Mouse (Mus musculus): ENCODE data around the gene Gm45021. TPM values are rescaled to one million over a fixed set of nuclear protein-coding genes. Genes with fewer than 3 reads are reported as not detected.

Gene Gm45021
- total RNA-seq, 2 experiments from 2014 or later, result not detected

DNA sequence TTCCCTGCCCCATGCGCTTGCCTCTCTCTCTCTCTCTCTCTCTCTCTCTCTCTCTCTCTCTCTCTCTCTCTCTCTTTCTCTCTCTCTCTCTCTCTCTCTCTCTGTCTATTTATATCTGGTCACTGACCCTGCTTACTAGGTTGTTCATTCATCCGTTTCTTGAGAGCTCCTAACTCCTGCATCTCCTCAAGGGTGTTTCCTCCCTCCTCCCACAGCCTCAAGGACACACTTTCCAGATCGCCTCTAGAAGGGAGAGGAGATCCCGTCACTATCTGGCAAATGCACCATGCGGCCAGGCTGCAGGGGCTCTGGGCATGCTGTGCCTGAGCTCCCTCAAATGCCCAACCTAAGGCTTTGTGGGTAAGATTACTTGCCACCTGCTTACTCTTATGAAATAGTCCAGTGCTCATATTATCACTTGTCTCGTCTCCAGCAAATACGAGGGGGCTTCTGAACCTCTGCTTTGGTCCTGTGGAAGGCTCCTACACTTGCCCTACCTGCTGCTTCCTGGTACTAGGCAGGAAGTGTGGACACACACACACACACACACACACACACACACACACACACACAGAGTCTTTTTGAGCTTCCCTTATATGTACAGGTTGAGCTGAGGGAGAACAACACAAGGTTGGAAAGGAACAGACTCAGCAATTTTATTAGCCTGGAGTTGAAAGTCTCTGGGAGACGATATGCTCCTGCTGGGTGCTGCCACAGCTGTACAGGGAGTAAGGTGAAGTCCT, 20.2 kb upstream of the Gm45021 start:
- DNase-seq, result no peak
- intact Hi-C loops (cut with DNase I), result no loop called here

DNA sequence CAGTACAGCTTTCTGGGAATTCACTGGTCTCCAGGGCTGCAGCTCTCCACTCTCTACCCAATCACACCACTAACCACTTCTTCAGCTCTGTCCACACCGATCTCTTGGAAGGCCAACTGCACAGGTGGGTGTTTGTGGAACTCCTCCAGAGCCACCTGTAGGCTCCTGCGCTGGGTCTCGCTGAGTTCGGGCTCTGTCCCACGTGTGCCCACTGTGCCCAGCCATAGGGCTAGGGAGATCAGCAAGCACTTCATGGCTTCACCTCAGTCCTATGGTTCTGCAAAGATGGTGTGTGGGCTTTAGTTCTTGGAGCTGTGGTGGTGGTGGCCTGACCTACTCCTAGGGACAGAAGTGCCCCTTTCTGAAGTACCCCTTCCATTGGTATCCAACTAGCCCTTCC, 17.4 kb upstream of the Gm45021 start:
- intact Hi-C loops (cut with DNase I), result no loop called here

GRCm38 (mm10) chr6:48572572-48573061, 16.8 kb upstream of the Gm45021 start, which contains the start of gene Rarres2:
TSS of gene Rarres2 (minus strand) at chr6:48572789.
- intact Hi-C loops (cut with DNase I), result no loop called here
- peak; percentile 59 to 67 for DNase-seq

More for the DNA sequence above, 17.4 kb upstream of the Gm45021 start:
- no peak for DNase-seq

GRCm38 (mm10) chr6:48573280-48573679, 16.1 kb upstream of the Gm45021 start:
- DNase-seq, result peak; percentile 44 to 51

DNA sequence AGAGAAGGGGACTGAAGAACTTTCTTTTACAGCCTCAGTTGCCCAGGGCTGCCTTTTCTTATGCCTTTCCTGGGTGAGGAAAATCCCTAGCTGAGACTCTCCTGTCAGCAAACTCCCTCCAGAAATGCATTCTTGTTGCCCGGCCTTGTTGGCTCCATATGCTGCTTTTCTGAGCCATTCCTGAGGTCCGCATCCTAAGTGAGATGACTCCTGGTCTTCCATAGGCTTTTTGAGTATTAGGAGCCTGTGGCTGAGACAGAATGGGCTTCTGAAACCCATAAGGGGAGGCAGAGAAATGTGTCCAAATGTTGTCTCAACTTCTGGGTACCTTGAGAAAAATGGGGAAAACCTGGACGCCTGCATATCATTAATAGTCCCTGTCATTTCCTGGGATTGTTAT, 15.4 kb upstream of the Gm45021 start:
- no peak for DNase-seq
- intact Hi-C loops (cut with DNase I), result no loop called here

More at GRCm38 (mm10) chr6:48573280-48573679, 16.1 kb upstream of the Gm45021 start:
- intact Hi-C loops (cut with DNase I), result no loop called here

DNA sequence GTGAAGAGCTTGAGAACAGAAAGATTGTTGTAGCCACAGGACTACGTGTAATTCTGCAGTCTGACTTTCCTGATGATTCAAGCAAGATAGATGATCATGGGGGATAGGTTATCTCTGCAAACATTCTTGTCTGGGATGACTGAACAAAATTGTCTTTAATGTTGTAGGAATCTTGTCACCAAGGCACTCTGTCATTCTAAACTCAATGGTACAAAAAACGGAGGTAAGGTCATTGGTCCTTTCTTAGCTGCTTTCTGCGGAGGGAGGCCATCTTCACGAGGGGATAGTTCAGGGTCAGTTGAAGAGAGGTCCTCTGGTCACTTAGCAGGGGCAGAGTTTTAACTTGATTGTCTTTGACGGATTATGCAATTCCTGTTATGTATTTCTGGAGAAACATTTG, 10.7 kb upstream of the Gm45021 start:
- DNase-seq, result no peak

DNA sequence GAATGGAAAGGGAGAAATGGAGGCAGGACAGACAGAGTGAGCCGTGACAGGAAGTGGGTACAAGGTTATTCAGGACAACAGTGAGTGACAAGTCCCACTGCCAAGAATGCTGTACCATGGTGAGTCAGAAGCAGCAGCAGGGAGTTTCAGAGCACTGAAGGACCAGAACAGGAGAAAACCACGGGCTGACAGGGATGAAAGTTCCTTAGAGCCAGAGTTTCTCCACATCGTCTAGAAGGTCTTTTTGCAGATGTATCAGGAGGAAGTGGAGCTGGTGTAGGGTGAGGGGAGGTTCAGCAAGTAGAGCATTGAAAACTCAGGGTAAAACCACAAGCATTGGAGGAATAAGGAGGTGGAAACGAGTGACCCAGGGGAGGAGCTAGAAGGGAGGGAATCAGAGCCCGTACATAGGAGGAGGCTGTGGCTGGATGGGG, 10.2 kb upstream of the Gm45021 start:
- peak in 1 of 2 experiments; percentile 25 for DNase-seq
- intact Hi-C loops (cut with DNase I), result no loop called here

More for the DNA sequence above, 10.7 kb upstream of the Gm45021 start:
- intact Hi-C loops (cut with DNase I), result no loop called here

DNA sequence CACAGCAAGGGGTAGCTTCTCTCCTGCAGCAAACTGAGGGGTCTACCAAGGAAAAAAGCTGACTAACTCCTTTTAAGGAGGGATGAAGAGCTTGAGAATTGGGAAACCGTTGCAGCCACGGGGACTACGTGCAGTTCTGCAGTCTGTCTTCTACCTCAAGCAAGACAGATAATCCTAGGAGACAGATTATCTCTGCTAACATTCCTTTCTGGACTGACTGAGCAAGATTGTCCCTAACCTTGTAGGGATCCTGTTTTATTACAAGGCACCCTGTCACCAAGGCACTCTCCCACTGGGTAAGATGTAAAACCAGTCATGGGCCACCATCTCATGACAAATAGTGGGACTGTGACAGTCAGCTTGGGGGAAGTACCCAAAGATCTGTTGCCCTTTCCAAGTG, 8.2 kb upstream of the Gm45021 start:
- DNase-seq, result no peak
- intact Hi-C loops (cut with DNase I), result loop anchor here (2.0 kb wide), 1 partner anchor 64 kb away; no protein-coding TSS in a partner anchor

- intact Hi-C loops (cut with DNase I), result loop anchor here (2.0 kb wide), 1 partner anchor 29 kb away; no protein-coding TSS in a partner anchor
- peak in 1 of 2 experiments; percentile 60 for DNase-seq
Measured at GRCm38 (mm10) chr6:48582037-48582436, 7.4 kb upstream of the Gm45021 start.

- no peak for DNase-seq
- intact Hi-C loops (cut with DNase I), result no loop called here
Measured at GRCm38 (mm10) chr6:48591221-48591845, 1.9 kb downstream of the Gm45021 start.

- intact Hi-C loops (cut with DNase I), result no loop called here
- DNase-seq, result no peak
Measured at GRCm38 (mm10) chr6:48591871-48592270, 2.5 kb downstream of the Gm45021 start.

DNA sequence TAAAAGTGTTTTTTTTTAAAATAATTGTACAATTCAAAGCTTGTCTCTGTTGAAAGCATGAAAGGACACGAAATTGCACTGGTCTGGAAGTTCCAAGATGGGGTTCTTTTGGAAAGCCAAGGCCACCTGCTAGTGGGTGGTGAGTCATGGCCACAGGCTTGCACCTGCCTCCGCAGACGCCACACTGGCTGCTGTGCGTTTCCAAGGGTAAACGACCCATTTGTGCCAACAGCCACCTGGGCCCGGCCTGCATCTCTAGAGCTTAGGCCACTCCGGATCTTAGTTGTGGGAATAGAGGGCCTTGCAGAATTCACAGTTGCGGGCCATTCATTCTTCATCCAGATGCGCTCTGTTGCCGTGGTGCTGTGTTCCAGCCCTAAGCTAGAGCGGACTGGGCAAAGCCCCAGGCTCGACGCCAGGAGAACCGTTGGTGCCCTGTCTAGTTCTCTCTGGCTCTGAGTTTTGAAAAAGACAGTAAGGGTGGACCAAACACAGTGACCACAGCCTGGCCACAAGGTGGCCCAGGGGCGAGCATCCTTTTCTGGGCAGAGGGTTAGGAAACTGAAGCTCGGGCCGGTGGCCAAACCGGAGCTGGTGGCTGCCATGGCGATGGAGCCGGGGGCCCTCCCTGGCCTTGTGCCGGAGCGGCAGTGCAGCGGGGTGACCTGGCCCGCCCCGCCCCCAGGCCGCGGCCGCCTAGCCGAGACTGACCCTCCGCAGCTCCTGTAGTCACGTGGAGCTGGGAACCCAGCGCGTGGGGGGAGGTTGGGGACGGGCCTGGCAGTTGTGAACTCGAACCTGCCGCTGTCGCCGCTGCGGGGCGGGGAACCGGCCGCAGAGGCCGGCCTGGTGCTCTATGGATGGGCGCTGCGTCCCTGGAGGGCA, 4.0 kb downstream of the Gm45021 start, which contains the start of the genes Repin1 and Gm44965:
Gene Repin1 (plus strand): TSS at position 726 of the 885 bp plus-strand sequence.
Gene Gm44965 (plus strand): TSS at position 784 of the 885 bp plus-strand sequence.
- DNase-seq, result peak; percentile 93 to 96
- intact Hi-C loops (cut with DNase I), result no loop called here

GRCm38 (mm10) chr6:48594043-48594738, 4.8 kb downstream of the Gm45021 start:
- intact Hi-C loops (cut with DNase I), result no loop called here
- DNase-seq, result peak; percentile 11 to 48

DNA sequence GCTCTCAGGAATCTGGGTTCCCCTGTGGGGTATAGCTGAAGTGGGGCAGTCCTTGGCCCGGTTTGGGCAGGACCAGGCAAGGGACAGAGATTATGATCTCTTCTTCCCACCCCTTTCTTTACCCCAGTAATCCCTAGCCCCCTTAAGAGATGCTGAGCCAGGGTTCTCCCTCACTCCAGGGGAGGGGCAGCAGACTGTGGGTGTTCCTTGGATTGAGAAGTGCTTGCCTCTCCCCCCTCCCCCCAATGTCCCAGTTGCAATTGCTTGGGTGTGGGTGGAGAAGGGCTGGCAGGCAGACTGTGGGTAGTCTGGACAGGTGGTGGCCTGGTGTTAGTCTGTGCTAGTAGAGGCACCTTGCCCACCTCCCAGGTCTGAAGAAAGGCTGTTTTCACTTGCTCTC, 5.9 kb downstream of the Gm45021 start:
- no peak for DNase-seq
- intact Hi-C loops (cut with DNase I), result no loop called here

- intact Hi-C loops (cut with DNase I), result no loop called here
- no peak for DNase-seq
Measured at GRCm38 (mm10) chr6:48596545-48597232, 7.3 kb downstream of the Gm45021 start.

- intact Hi-C loops (cut with DNase I), result no loop called here
- DNase-seq, result no peak
Measured at GRCm38 (mm10) chr6:48597233-48597625, 7.8 kb downstream of the Gm45021 start.

DNA sequence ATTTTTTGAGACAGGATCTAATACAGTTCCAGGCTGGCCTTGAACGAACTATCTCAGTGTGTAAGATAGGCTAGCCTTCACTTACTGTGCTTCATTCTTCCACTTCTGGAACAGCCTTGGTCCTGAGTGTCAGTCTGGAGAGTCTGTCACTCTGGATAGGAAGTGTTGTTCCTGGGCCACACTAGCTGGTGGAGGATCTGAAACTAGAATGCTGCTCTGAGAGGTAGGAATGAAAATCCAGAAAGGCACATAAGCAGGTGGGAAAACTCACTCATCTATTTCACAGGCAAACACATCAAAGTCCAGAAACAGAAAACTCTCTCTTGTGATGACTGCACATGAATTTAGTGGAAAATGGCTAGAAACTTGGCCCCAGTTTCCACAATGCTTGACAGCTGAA, 11.2 kb downstream of the Gm45021 start:
- intact Hi-C loops (cut with DNase I), result no loop called here
- no peak for DNase-seq

- intact Hi-C loops (cut with DNase I), result no loop called here
- peak; percentile 97 to 98 for DNase-seq
Measured at GRCm38 (mm10) chr6:48601271-48602079, 12.1 kb downstream of the Gm45021 start, which contains the start of gene Zfp775. TSS of gene Zfp775 (plus strand) at chr6:48602063.
